Mouse (Mus musculus) thymus, postnatal 0 days (tissue): Measurements from ENCODE around the gene Bcam. TPM values are rescaled to one million over a fixed set of nuclear protein-coding genes. Genes with fewer than 3 reads are reported as not detected.

ENCODE experiments used
- DNase-seq: peaks from one replicate; pipeline ENCODE4 v3.0.0-alpha.2; 2015; ENCODE audit warnings: low spot score
- polyA plus RNA-seq: library from polyadenylated mRNA; unstranded; fragments of >200 nt; fragmentation: Nextera tagmentation; extraction: Ambion mirVana; gene quantifications from 2 replicates; pipeline ENCODE4 v1.2.1, GENCODE M21; 2015

Gene Bcam
- polyA plus RNA-seq, 1 experiment from 2014 or later = 30.9 TPM

DNA sequence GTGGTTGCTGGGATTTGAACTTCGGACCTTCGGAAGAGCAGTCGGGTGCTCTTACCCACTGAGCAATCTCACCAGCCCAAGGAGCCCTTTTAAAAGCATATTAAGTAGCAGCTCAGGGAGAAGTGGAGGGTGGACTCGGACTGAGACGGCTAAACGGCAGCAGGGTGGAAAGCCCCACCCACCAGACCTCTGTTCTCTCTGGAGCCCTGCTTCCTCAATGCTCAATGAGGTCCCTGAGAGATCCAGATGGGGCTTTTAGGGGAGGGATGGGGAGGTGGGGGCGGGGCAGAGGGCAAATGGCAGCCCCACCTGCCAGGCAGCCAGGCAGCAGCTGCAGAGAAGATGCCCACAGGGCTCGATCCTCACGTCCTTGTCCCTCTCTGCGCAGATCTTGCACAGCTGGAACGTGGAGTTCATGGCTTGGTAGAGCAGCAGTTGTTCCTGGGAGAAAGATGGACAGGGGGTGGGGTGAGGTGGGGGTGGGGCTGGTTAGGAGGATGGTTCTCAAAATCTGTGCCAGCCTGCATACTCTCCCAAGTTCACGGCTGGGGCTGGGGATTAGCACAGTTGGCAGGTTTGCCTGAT lies 15.2 kb upstream of the Bcam start:
- DNase-seq = peak; percentile 29

DNA sequence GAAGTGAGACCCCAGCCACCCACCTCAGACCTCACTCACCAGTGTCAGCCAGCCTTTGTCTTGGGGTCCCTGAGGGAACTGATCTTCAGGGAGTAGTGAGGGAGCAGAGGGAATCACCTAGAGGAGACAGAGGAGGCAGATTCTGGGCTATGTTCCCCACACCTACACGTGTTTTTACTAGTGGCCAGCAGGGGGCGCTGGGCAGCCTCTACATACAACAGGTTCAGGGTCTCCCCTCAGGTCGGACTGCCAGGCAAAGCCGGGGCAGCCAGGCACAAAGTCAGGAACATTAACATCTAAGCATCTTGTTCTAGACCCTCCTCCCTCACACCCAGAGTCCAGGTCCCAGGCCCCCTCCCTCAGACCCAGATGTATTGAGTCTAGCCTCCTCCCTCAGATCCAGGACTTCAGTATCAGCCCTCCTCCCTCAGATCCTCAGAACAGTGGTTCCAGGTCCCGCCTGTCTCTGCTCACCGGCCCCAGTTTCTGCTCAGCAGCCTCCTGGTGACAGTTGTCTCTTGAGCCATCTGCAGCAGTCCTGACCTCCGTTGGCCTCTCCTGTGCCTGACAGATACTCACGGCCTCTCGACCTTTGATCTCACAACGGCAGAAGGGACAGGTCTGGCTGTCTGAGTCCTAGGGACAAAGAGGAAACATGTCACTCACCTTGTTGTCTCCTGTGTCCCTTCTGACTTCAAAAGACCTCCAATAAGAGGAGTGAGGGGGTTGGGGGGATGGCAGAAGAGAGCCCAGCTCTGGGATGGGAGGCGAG lies 14.1 kb upstream of the Bcam start:
- DNase-seq = peak; percentile 44

DNA sequence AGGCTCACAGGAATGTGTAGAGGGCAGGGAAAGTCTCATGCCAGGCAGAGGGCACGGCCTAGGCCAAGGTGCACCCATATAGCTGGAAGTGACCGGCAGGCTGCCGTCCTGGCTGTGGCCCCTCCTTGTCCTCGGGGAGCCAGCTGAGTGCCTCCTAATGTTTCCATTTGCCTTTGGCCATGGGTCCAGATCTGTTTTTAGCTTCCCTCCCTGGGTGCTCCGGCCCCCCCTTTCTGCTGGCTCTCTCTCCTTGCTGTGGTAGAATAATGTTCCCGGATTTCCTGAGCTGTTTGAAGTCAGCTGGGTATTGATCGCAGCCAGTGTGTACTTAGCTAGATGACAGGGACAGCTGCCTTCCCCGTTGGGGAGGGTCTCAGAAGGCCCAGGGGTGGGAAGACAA lies 12.8 kb upstream of the Bcam start:
- DNase-seq = no peak

DNA sequence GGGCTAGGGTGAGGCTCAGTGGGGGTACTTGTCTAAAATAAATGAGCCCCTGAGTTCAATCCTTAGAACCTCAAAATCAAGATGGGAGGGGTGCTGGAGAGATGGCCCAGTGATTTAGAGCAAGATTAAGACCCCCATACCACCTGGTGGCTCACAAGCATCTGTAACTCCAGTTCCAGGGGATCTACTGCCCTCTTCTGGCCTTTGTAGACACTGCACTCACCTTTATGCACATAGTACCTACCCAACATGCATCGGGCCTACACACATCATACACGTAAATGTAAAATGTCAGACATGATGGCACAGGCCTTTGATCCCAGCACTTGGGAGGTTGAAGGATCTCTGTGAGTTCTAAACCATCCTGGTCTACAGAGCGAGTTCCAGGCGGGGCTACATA lies 11.8 kb upstream of the Bcam start:
- DNase-seq = peak; percentile 13

DNA sequence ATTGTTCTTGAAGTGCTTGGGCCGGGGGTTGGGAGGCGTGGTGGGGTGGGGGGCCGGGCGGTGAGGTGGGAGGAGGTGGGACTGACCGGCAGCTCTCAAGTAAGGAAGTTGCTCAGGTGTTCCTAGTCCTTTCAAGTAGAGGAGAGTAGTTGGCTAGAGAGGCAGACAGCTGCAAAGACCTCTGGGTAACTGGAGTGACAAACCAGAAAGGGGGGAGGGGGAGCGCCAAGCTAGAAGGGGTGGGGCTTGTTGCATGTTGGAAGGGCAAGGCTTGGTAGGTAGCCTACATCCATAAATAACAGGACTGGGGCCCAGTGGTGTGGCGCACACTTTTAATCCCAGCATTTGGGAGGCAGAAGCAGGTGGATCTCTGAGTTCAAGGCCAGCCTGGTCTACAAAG lies 10.9 kb upstream of the Bcam start:
- DNase-seq = no peak

DNA sequence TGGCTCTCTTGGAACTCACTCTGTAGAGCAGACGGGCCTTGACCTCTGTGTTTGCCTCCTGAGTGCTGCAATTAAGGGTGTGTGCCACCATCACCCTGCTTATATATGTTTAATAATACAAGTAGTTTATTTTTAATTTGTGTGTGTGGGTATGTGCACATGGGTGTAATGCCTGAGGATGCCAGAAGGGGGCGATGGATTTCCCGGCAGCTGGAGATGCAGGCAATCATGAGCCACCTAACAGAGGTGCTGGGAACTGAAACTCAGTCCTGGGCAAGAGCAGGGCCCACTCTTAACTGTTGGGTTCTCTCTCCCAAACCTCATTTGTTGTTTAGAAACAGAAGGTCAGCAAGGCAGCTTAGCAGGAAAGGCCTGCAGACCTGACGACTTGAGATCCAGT lies 9.1 kb upstream of the Bcam start:
- DNase-seq = no peak

DNA sequence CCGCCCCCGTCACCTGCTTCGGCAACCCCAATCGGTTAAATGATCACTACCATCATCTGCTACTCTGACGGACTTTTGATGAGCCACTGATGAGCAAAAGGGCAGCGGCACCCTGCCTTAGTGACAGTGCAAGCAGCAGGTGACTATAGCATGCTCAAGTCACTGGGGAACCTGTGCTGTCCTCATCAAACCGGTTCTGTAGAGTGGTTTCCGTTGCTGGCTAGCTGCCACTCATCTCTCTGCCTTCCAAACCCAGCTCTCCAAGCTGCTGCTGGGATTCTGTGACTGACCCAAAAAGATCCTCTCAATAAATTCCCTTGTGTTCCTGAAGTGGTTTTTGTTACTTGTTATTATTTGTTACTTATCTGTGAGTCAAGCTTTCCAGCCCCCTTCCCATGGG lies 7.8 kb upstream of the Bcam start:
- no peak for DNase-seq

DNA sequence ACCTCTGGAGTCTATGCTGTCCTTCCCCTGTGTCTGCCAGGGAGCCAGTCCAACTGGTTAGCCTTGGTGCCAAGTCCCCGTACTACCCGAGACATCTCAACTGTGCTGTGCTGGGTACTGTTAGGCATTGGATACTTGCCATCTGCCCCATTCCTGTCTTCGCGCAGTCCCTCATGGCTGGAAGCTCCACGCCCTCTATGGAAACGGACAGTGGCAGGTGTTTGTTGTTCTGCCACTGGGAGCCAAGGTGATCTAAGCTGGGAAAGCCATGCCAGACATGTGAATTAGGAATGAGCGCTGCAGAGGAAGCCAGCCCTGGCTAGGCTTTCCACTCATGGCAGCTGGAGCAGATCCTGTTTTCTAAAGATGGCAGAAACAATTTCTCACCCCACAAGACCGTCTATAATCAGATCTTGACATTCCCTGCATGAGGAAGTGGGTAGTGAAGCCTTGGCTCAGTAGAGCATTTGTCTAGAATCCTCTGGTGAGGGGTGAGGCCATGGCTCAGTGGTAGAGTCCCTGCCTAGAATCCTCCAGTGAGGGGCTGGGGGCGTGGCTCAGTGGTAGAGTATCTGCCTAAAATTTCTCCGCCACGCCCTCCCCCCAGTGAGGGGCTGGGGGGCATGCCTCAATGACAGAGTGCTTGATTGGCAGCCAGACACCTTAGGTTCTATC lies 6.4 kb upstream of the Bcam start:
- DNase-seq = no peak

DNA sequence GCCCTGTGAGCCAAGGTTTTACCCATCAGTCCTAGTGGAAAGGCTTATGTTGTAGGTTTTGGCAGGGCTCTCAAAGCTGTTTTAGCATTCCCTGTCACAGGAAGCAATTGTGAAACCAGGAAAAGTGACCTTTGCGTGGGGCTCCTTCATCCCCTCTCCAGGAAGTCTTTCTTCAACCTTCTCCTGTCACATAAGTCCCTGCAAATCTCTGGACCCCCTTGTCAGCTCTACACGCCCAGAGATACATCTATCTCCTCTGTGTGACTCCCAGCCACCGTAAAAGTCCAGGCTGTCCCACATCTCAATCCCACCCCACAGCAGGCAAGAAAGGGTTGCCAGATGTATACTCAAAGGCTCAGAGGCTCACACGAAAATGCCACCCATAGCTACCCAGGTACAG lies 866 bp upstream of the Bcam start:
- no peak for DNase-seq

DNA sequence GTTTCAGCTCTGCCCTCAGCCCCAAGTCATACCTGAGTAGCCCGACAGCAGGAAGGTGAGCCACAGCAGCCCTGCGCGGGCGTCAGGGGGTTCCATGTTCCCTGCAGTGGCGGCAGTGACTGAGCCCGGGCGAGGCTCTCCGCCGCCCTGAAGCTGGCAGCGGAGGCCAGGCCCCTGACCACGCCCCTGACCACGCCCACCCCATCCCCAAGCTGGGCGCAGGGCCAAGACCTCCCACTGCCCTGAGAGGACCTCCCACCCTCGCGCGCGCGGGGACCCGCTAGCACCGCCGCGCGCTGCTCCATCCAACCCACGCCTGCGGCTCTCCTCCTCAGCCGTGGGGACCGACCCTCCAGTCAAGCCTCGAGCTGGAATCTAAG lies 451 bp downstream of the Bcam start:
- peak; percentile 47 for DNase-seq

DNA sequence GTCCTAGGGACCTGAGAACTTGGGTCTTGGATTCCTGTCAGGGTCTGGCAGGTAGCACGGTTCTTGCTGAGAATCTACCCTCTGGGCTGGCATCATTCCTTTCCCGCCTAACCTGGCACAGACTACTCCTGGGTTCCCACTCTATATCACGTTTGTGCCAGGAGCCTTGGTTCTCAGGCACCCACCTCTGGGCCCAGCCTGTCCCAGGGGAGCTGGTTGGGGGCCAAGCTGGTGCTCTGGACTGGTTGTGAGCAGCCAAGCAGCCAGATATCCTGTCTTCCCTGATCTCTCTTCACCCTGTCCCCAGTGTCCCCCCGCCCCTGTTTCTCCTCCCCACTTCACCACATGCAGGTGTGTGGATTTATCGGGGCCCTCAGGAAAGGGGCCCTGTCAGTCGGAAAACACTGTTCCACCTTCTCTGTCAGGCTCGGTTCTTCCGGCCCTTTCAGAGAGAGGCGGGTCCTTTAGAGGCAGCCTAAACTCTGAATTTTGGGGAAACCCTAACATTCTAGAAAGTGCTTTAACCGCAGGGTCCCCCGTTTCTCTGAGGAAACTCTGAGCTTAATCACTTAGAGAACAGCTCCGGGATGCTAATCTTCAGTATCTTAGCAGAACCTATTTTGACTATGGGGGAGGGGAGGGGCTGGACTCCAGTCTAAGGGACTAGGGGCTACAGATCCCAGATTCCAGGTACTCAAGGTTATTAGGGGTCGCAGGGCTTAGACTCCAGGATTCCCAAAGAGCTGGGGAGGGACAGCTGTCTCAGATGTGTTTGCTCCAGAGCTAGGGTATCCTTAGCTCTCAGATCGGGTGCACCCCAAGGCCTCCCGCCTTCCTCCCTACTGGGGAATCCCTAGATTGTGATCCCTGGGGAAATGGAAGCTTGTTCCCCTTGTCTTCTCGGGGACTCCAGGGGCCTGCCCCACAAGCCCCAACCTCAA lies 1.1 kb downstream of the Bcam start:
- peak; percentile 30 for DNase-seq

DNA sequence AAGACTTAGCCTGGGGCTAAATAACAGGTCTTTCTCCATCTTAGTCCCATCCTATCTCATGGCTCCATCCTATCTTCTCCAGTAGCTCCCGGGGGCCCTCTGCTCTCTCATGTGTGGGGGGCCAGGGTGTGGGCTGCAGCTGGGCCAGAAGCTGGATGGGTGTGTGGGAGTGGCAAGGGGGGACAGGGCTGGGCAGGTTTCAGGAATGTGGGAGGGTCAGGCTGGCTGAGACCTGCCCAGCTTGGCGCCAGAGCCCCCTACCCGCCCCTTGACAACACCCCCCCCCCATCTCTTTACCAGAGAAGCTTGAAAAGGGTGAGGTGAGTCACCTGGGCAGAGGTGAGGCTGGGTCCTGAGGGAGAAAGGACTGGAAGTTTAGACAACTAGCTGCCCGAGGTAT lies 1.8 kb downstream of the Bcam start:
- DNase-seq = no peak

DNA sequence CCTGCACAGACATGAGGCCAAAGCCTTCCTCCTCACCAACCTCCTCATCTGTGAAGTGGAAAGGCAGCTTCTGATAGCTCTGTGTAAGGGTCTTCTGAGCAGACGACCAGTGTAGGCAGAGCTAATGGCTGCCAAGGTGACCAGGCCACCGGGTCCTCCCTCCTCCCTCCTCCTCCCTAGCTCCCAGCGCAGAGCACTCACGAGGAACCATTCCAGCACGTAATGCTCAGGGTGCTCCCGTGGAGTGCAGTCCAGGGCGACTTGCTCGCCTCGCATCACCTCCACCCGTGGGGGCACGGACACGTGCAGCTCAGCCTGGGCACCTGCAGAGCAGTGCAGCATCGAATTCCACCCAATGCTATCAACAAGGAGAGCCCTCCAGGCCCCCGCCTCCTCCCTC lies 2.6 kb downstream of the Bcam start:
- DNase-seq = no peak

DNA sequence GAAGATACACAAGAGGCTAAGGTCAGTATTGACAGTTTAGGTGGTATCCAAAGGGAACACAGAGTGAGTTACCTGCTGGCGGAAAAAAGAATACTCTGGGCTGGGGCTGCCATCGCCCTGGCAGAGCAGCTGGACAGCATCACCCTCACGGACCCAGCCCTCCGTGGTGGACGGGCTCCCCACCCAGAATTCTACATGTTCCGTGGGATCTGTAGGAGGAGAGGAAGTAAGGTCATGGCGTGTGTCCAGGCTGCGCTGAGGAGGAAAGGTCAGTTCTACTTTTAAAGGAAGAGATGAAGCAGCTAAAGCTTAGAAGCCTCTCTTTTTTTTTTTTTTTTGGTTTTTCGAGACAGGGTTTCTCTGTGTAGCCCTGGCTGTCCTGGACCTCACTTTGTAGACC lies 6.2 kb downstream of the Bcam start:
- DNase-seq = no peak

DNA sequence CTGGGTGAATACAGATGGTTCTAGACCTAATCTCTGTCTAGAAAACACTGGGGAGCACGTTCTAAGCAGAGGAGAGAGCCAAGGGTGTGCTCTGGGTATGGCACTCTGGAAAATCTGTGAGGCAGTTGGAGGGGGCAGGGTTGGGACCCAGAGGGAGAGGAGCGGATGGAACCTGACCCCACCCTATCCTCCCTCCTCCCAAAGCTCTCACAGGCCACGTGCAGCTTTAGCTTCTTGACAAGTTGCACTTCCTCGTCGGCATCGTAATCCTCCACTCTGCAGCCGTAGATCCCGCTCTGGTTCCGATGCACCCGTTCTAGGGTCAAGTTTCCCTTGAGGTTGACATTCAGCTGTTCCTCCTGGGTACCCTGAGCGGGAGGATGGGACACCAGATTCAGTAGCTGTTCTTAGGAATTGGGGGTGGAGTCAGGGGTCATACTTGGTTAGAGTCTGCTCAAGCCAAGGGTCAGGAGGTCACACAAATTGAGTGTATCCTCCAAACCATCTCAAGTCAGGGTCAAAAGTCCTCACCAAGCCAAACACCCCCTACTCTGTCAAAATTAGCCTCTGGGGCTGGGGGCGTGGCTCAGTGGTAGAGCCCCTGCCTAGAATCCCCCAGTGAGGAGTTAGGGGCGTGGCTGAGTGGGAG lies 6.9 kb downstream of the Bcam start:
- DNase-seq = no peak

DNA sequence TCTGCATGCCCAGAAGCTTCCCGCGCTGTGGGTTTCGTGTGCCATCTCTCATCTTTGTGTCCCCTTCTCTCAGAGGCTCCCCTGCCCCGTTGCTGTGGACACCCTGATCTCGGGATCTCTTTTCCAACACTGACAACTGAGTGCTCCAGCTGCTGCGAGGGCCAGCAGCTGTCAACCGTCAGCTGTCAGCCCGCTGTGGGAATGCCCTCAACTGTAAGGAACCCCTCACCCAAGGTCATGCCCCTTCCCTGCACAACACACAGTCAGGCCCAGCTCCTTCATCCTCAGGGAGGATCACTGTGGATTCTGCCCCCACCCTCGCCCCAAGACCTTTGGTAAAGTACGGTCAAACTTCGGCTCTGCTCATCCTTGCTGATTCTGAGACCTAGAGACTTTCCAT lies 8.5 kb downstream of the Bcam start:
- DNase-seq = no peak

DNA sequence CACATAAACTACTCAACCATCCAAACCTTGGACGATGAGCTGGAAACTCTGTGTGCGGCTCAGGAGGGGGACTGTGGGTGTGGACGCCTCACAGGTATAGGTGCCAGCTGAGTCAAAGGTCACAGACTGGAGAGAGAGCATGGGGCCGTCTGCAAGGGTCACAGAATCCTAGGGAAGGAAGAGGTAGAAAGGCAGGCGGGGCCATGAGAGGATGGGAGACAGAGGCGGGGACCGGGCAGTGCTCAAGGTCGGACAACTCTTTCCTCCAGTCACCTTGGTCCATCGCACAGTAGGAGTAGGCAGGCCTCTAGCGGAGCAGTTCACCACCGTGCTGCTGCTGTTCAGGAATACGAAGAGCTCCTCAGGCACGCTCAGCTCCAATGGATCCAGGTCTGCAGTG lies 10.8 kb downstream of the Bcam start:
- DNase-seq = no peak

DNA sequence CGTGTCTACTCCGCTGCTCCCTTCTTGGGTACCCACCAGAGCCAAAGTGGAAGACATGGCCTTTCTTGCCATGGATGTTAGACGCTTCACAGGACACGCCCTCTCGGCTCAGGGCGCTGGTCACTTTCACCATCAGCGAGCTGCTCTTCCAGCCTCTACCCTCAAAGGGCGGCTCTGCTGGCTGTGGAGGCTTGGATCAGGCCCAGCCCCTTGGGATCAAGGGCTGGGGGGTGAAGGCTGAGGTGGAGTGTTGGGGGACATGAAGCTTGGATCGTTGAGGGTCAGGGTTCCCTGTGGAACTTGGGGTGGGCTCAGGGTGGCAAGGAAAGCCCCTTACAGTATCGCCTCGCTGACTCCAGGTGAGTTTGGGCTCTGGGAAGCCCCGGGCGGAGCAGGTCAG lies 12.2 kb downstream of the Bcam start:
- no peak for DNase-seq

DNA sequence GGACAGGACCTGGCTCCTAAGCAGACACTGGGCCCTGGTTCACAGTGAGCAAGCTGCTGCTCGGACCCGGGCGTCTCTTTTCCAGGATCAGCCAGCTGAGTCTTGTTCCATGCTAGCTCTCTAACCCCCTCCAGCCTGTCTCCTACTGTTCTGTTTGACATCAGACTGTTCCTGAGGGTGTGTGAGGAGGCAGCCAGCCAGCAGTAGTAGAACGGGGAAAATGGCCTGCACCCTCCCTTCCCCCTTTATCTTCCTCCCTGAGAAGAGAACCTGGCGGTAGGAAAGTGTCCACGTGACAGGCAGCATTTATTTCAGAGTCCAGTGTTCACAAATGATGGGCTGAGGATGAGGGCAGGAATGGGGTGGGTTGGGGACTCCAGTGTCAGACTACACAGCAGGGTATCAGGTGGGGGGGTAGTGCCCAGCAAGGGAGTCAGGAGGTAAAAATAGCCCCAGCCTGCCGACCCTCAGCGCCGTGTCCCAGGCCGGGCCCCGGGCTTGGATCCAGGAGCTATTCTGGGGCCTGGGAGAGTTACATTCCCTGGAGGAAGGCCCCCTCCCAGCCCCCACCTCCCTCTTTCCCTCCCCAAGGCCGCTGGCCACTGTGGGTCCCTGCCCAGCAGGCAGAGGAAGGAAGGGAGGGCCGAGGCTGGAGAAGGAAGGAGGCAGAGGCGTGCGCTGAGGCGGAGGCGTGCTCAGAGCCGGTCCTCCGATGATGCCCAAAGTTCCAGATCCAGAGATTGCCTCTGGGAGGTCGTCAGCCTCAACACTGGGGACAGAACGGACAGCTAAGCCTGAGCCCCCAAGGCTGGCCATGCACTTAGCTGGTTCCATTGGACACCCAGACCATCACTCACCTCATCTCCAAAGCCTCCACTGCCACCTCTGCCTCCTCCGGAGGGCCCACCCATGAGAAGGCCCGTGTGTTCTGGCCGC lies 14.7 kb downstream of the Bcam start:
- DNase-seq = no peak

DNA sequence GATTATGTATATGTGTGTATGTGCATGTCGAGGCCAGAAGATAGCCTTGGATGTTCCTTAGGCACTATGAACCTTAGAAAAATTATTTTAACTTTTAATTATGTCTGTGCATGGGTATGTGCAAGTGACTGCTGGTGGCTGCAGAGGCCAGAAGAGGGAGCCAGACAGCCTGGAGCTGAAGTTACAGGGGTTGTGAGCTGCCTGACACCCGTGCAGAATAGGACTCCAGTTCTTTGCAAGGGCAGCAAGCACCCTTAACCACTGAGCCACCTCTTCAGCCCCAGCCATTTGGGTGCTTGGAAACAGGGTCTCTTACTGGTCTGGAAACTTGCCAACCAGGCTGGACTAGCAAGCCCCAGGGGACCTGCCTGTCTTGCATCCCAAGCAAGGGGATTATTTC lies 15.8 kb downstream of the Bcam start:
- no peak for DNase-seq
